Mouse (Mus musculus) heart, adult 2 months (tissue): ENCODE data around the gene Phf5a. TPM values are rescaled to one million over a fixed set of nuclear protein-coding genes. Genes with fewer than 3 reads are reported as not detected.

ENCODE experiments used
- DNase-seq, 2 experiments: peaks; one replicate each; pipeline ENCODE4 v3.0.0; 2021
- H3K27ac ChIP-seq: fragments of 200-600 bp; 2 replicates; pipeline ENCODE4 v1.8.1; 2022
- H3K27me3 ChIP-seq: fragments of 200-500 bp; 2 replicates; pipeline ENCODE4 v1.6.1; 2012; ENCODE audit warnings: mild to moderate bottlenecking, low read length, inconsistent platforms, mixed read lengths; ENCODE audit not compliant: control insufficient read depth, insufficient read depth
- H3K36me3 ChIP-seq: fragments of 200-500 bp; 2 replicates; pipeline ENCODE4 v1.6.1; 2012; ENCODE audit warnings: low read length, inconsistent platforms; ENCODE audit not compliant: control insufficient read depth, insufficient read depth
- H3K4me1 ChIP-seq: fragments of 200-500 bp; 2 replicates; pipeline ENCODE4 v1.6.1; 2011; ENCODE audit warnings: low read length; ENCODE audit not compliant: control insufficient read depth, insufficient read depth
- H3K4me3 ChIP-seq: fragments of 200-600 bp; 2 replicates; pipeline ENCODE4 v1.8.1; 2022
- H3K79me2 ChIP-seq: fragments of 200-500 bp; replicated peaks from 2 replicates; pipeline ENCODE4 v1.6.1; 2012; ENCODE audit warnings: mild to moderate bottlenecking, inconsistent platforms, low read length, moderate library complexity, mixed read lengths; ENCODE audit not compliant: control insufficient read depth, insufficient read depth
- H3K9ac ChIP-seq: fragments of 200-500 bp; 2 replicates; pipeline ENCODE4 v1.6.1; 2012; ENCODE audit warnings: low read depth, mild to moderate bottlenecking, control low read depth, inconsistent platforms, low read length, mixed read lengths
- CTCF ChIP-seq: fragments of 200-600 bp; IDR thresholded peaks from 2 replicates; pipeline ENCODE4 v1.8.1; 2022; ENCODE audit warnings: antibody characterized with exemption, mild to moderate bottlenecking, moderate library complexity
- EP300 ChIP-seq: fragments of 200-500 bp; IDR thresholded peaks from 2 replicates; pipeline ENCODE4 v1.6.1; 2011; ENCODE audit warnings: low read depth, low read length, control low read depth; ENCODE audit not compliant: insufficient read depth
- POLR2A ChIP-seq: fragments of 200-500 bp; IDR thresholded peaks from 2 replicates; pipeline ENCODE4 v1.6.1; 2011; ENCODE audit warnings: mild to moderate bottlenecking, low read depth, low read length, control low read depth; ENCODE audit not compliant: insufficient read depth
- WGBS: fragments of 180-500 bp; shearing (Covaris S2); methylation state at CpG from one replicate; pipeline ENCODE4 v1.1.7; 2018; 5-methylcytosine and 5-hydroxymethylcytosine counted together
- intact Hi-C: fragments of 180-260 bp; cut with DNase I; formaldehyde crosslinking; loops from one replicate; pipeline ENCODE4 v1.15.1; 2025
- polyA plus RNA-seq: library from polyadenylated mRNA; depleted of rRNA; stranded (reverse); fragments of >200 nt; gene quantifications from 2 replicates; pipeline ENCODE4 v1.2.3, GENCODE M21; 2012
- total RNA-seq, 2 experiments: library from RNA; stranded (reverse); gene quantifications; 2 replicates each; pipeline ENCODE4 v1.2.3; 2021

The Phf5a gene
- total and polyA plus RNA-seq, 3 experiments, result 30.2 to 36.5 (median 30.2) TPM

DNA sequence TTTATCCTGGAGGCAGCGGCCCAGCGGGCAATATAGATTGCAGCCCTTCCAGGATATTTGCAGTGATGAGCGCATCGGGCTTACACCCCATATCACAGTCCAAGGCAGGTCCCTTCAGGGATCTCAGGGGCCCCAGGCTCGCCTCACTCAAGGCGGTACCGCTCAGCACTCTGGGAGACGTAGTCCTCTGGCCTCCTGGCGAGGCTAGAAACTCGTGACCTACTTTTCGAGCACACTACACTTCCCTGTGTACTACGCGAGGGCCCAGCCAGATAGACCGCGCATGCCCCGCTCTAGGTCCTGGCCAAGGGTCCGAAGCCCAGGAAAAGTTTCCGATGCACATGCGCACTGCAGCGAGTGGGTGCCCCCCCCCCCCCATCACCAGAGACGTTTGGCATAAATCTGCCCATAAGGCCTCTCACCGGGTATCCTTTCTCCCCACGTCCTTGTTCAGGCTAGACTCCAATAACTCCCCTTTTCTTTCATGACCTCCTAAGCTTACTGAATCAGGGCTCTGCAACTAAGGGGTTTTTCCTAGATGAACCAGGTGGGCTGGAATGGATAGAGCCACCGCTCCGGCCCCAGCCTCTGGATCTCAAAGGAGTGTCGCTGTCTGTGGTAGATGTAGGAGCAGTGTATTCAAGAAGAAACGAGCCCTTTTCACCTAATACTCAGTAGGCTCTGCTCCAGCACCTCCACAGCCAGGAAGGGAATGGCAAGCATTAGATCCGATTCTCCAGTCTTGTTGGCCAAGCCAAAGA, 15.5 kb downstream of the Phf5a start:
- peak; percentile 86 to 92 for DNase-seq
- WGBS, result under 1% methylated on average over 28 of the region's 28 CpGs
- Histone ChIP-seq H3K79me2 (peaks cover 6% of the 10 kb centered on the region), H3K9ac (peak overlapping the region; percentile 94), H3K4me1 (peaks cover 7% of the 10 kb centered on the region), H3K36me3 (peaks cover 7% of the 10 kb centered on the region), H3K4me3 (peak overlapping the region; percentile 71), H3K27me3 (no peaks in the 10 kb centered on the region), H3K27ac (peak overlapping the region; percentile 100)
- intact Hi-C loops, result no loop called here
- TF ChIP-seq EP300 (peak; percentile 90), CTCF (no peak), POLR2A (peak; percentile 77)

GRCm38 (mm10) chr15:81853081-81853480, 18.6 kb downstream of the Phf5a start:
- peaks cover 12% of the 10 kb centered on the region for H3K4me1 ChIP-seq
- intact Hi-C loops, result no loop called here
- peak overlapping the region; percentile 40 for H3K27ac ChIP-seq
- no peak for TF ChIP-seq CTCF
- 0 out of 2 replicates have a peak, but pooled peaks have one; percentile 33 for TF ChIP-seq EP300
- H3K79me2 ChIP-seq, result peaks cover 8% of the 10 kb centered on the region
- no peak for DNase-seq
- peaks cover 21% of the 10 kb centered on the region for H3K36me3 ChIP-seq
- H3K4me3 ChIP-seq, result no peak overlapping the region; the same call in 1 of the 2 replicates
- H3K9ac ChIP-seq, result no peak overlapping the region
- WGBS, result 47% methylated on average over 7 of the region's 7 CpGs
- H3K27me3 ChIP-seq, result no peaks in the 10 kb centered on the region

GRCm38 (mm10) chr15:81852411-81853000, 19.2 kb downstream of the Phf5a start:
- intact Hi-C loops, result no loop called here
- Histone ChIP-seq H3K27ac (peak overlapping the region; percentile 40), H3K4me1 (peaks cover 12% of the 10 kb centered on the region), H3K27me3 (no peaks in the 10 kb centered on the region), H3K9ac (no peak overlapping the region), H3K4me3 (no peak overlapping the region), H3K79me2 (peaks cover 6% of the 10 kb centered on the region), H3K36me3 (peaks cover 25% of the 10 kb centered on the region)
- TF ChIP-seq EP300 (no peak), POLR2A (no peak), CTCF (no peak)
- 60% methylated on average over 9 of the region's 9 CpGs for WGBS
- DNase-seq, result no peak

- WGBS, result 73% methylated on average over 15 of the region's 15 CpGs
- intact Hi-C loops, result no loop called here
- peaks cover 6% of the 10 kb centered on the region for H3K79me2 ChIP-seq
- H3K9ac ChIP-seq, result no peak overlapping the region
- H3K4me3 ChIP-seq, result no peak overlapping the region
- no peak for DNase-seq
- H3K36me3 ChIP-seq, result peaks cover 25% of the 10 kb centered on the region
- peaks cover 12% of the 10 kb centered on the region for H3K4me1 ChIP-seq
- TF ChIP-seq EP300, result no peak
- no peak for TF ChIP-seq CTCF
- peak overlapping the region; percentile 40; the same call in 1 of the 2 replicates for H3K27ac ChIP-seq
- no peaks in the 10 kb centered on the region for H3K27me3 ChIP-seq
Observed at GRCm38 (mm10) chr15:81851375-81851774, 20.3 kb downstream of the Phf5a start.

- no peak for DNase-seq
- Histone ChIP-seq H3K4me3 (no peak overlapping the region), H3K36me3 (peaks cover 25% of the 10 kb centered on the region)
Observed at GRCm38 (mm10) chr15:81850718-81851117, 21.0 kb downstream of the Phf5a start.

GRCm38 (mm10) chr15:81849104-81849503, 22.6 kb downstream of the Phf5a start:
- Histone ChIP-seq H3K4me3 (no peak overlapping the region), H3K79me2 (peaks cover 5% of the 10 kb centered on the region), H3K27ac (peak overlapping the region; percentile 56; the same call in 1 of the 2 replicates), H3K27me3 (no peaks in the 10 kb centered on the region), H3K36me3 (peaks cover 25% of the 10 kb centered on the region), H3K4me1 (peaks cover 18% of the 10 kb centered on the region), H3K9ac (peak overlapping the region; percentile 26; the same call in 1 of the 2 replicates)
- intact Hi-C loops, result no loop called here
- 55% methylated on average over 9 of the region's 9 CpGs for WGBS
- peak in 1 of 2 experiments; percentile 50 for DNase-seq
- TF ChIP-seq CTCF (no peak), EP300 (0 out of 2 replicates have a peak, but pooled peaks have one; percentile 36)

More at GRCm38 (mm10) chr15:81850718-81851117, 21.0 kb downstream of the Phf5a start:
- intact Hi-C loops, result no loop called here
- Histone ChIP-seq H3K4me1 (peaks cover 15% of the 10 kb centered on the region), H3K9ac (peak overlapping the region; percentile 0; the same call in 1 of the 2 replicates), H3K79me2 (peaks cover 5% of the 10 kb centered on the region), H3K27me3 (no peaks in the 10 kb centered on the region), H3K27ac (peak overlapping the region; percentile 9; the same call in 1 of the 2 replicates)
- 72% methylated on average over 14 of the region's 14 CpGs for WGBS
- TF ChIP-seq EP300, result no peak
- TF ChIP-seq POLR2A, result no peak
- no peak for TF ChIP-seq CTCF
